Mouse (Mus musculus) liver, embryonic 11.5 days (tissue): Measurements from ENCODE around the gene Mbd4. TPM values are rescaled to one million over a fixed set of nuclear protein-coding genes. Genes with fewer than 3 reads are reported as not detected.
"Not testable (repeated sequence)": the region's sequence is repeated elsewhere in the genome, so short reads cannot be mapped to it uniquely, and the experiment has no call there.

ENCODE experiments used
- ATAC-seq: fragments of 200-750 bp; cut with Nextera tagmentation; replicated peaks from 2 replicates; pipeline ENCODE4 v1.8.0; 2017; ENCODE audit warnings: moderate number of reproducible peaks, mild to moderate bottlenecking, moderate TSS enrichment, moderate library complexity; ENCODE audit not compliant: low FRiP score
- DNase-seq: peaks from one replicate; pipeline ENCODE4 v3.0.0-alpha.2; 2017; ENCODE audit warnings: low spot score
- H3K27ac ChIP-seq: fragments of 300-500 bp; sonication (generic); 2 replicates; pipeline ENCODE4 v1.5.1; 2014; ENCODE audit warnings: mild to moderate bottlenecking, low read depth, low read length, control low read depth
- H3K27me3 ChIP-seq: fragments of 300-500 bp; sonication (generic); replicated peaks from 2 replicates; pipeline ENCODE4 v1.6.1; 2014; ENCODE audit warnings: low read length, mixed read lengths; ENCODE audit not compliant: control insufficient read depth, insufficient read depth
- H3K36me3 ChIP-seq: fragments of 300-500 bp; sonication (generic); 2 replicates; pipeline ENCODE4 v1.6.1; 2014; ENCODE audit warnings: mild to moderate bottlenecking, low read length, moderate library complexity, mixed read lengths; ENCODE audit not compliant: control insufficient read depth, insufficient read depth
- H3K4me1 ChIP-seq: fragments of 300-500 bp; sonication (generic); replicated peaks from 2 replicates; pipeline ENCODE4 v1.6.1; 2014; ENCODE audit warnings: low read length, mixed read lengths; ENCODE audit not compliant: control insufficient read depth, insufficient read depth
- H3K4me2 ChIP-seq: fragments of 300-500 bp; sonication (generic); 2 replicates; pipeline ENCODE4 v1.6.1; 2014; ENCODE audit warnings: mild to moderate bottlenecking, control low read depth, moderate library complexity
- H3K4me3 ChIP-seq: fragments of 300-500 bp; sonication (generic); 2 replicates; pipeline ENCODE4 v1.5.1; 2014; ENCODE audit warnings: low read depth, low read length, control low read depth
- H3K9ac ChIP-seq: fragments of 300-500 bp; sonication (generic); 2 replicates; pipeline ENCODE4 v1.6.1; 2014; ENCODE audit warnings: low read depth, low read length, control low read depth
- H3K9me3 ChIP-seq: fragments of 300-500 bp; sonication (generic); 2 replicates; pipeline ENCODE4 v1.6.1; 2016; ENCODE audit warnings: low read length, inconsistent platforms, mixed read lengths; ENCODE audit not compliant: control insufficient read depth
- WGBS: fragments of 180-500 bp; shearing (Covaris S2); extraction: QIAGEN DNeasy Blood & Tissue Kit; methylation state at CpG from one replicate; pipeline ENCODE4 v1.1.7; 2014; 5-methylcytosine and 5-hydroxymethylcytosine counted together
- polyA plus RNA-seq: library from polyadenylated mRNA; unstranded; fragments of >200 nt; fragmentation: Nextera tagmentation; extraction: Ambion mirVana; gene quantifications from 2 replicates; pipeline ENCODE4 v1.2.1, GENCODE M21; 2014

Mbd4 gene
- polyA plus RNA-seq, 1 experiment from 2014 or later: 20.7 TPM

DNA sequence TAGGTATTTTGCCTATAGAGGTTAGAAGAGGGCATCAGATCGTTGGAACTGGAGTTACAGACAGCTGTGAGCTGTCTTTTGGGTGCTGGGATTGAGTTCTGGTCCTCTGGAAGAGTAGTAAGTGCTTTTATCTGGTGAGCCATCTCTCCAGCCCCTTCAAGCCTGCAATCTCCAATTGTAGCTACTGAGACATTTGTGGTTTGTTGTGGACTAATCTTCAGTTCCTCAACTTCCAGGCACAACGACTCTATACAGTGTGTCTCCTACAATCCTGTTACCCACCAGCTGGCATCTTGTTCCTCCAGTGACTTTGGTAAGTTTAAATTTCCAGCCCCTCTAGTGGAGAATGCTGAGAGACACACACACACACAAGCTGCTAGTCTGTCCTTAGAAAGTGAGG is 24.1 kb upstream of the Mbd4 start:
- no peaks in the 10 kb centered on the region for H3K36me3 ChIP-seq
- DNase-seq (no peak), ATAC-seq (no peak)
- no peaks in the 10 kb centered on the region for H3K9me3 ChIP-seq
- H3K4me1 ChIP-seq: no peaks in the 10 kb centered on the region
- no peak overlapping the region for H3K4me3 ChIP-seq
- no peak overlapping the region for H3K27ac ChIP-seq
- 57% methylated on average over 2 of the region's 2 CpGs for WGBS
- no peak overlapping the region for H3K4me2 ChIP-seq
- no peak overlapping the region for H3K9ac ChIP-seq
- no peaks in the 10 kb centered on the region for H3K27me3 ChIP-seq

- H3K27me3 ChIP-seq, H3K9me3 ChIP-seq, H3K4me2 ChIP-seq, H3K27ac ChIP-seq, H3K4me1 ChIP-seq, DNase-seq, ATAC-seq, H3K36me3 ChIP-seq, H3K9ac ChIP-seq, H3K4me3 ChIP-seq: not testable (repeated sequence)
- WGBS: no CpG with 5 or more reads among the region's 3 CpGs
Observed at GRCm38 (mm10) chr6:115871318-115871717, 18.1 kb upstream of the Mbd4 start.

DNA sequence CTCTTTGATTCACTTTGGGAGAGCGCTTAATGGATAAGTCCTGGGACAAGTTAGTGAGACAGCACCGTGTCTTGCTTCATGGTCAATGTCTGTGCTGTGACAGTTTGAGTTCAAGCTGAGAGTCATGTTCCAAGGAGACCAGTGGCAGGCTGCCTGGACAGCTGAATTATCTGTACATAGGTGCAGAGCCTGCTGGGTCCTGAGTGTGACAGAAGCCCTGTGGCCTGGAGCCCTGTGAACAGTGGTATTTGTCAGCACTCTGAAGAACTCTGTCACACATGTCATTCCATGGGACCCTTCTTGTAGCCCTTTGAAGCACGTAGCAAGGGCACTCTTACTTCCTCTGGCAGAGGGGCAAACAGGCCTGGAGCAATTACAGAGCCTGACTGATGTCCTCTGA is 14.0 kb upstream of the Mbd4 start:
- not testable (repeated sequence) for DNase-seq, H3K4me2 ChIP-seq, ATAC-seq, H3K27ac ChIP-seq, H3K4me3 ChIP-seq, H3K27me3 ChIP-seq, H3K4me1 ChIP-seq, H3K36me3 ChIP-seq, H3K9ac ChIP-seq, H3K9me3 ChIP-seq
- no CpG with 5 or more reads among the region's 3 CpGs for WGBS

DNA sequence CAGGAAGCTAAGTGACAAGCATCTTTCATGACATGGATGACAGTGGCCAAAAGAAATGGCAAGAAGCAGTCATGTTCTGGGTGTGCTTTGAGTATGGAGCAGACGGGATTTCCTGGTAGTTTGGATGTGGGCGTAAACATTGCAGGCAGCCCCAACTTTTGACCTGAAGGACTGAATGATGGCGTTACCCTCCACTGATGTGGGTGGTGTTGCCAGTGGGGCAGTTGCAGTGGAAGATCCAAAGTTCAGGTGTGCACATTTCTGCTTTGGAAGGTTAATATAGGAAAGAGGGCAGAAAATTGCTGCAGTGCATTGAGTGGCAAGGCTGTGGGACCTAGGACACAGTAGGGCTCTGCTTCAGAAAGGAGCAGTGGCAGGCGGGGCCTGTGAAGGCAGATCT is 12.1 kb upstream of the Mbd4 start:
- no peak overlapping the region for H3K27ac ChIP-seq
- H3K27me3 ChIP-seq: no peaks in the 10 kb centered on the region
- H3K36me3 ChIP-seq: no peaks in the 10 kb centered on the region
- 88% methylated on average over 4 of the region's 4 CpGs for WGBS
- H3K9me3 ChIP-seq: no peaks in the 10 kb centered on the region
- 0 out of 2 replicates have a peak, but pooled peaks cover under 1% of the 10 kb centered on the region for H3K4me1 ChIP-seq
- no peak overlapping the region for H3K4me2 ChIP-seq
- H3K9ac ChIP-seq: no peak overlapping the region
- DNase-seq: no peak
- H3K4me3 ChIP-seq: no peak overlapping the region
- ATAC-seq: no peak

GRCm38 (mm10) chr6:115863340-115863841 is 10.2 kb upstream of the Mbd4 start:
- no peak overlapping the region for H3K27ac ChIP-seq
- no peaks in the 10 kb centered on the region for H3K27me3 ChIP-seq
- H3K9ac ChIP-seq: no peak overlapping the region
- H3K9me3 ChIP-seq: no peaks in the 10 kb centered on the region
- 65% methylated on average over 7 of the region's 7 CpGs for WGBS
- H3K4me2 ChIP-seq: no peak overlapping the region
- ATAC-seq (no peak), DNase-seq (no peak)
- 0 out of 2 replicates have a peak, but pooled peaks cover 6% of the 10 kb centered on the region for H3K4me1 ChIP-seq
- no peaks in the 10 kb centered on the region for H3K36me3 ChIP-seq
- H3K4me3 ChIP-seq: no peak overlapping the region

GRCm38 (mm10) chr6:115860027-115860556 is 6.9 kb upstream of the Mbd4 start:
- no peak overlapping the region for H3K4me3 ChIP-seq
- H3K27ac ChIP-seq: no peak overlapping the region
- WGBS: 58% methylated on average over 7 of the region's 7 CpGs
- 0 out of 2 replicates have a peak, but pooled peaks cover 6% of the 10 kb centered on the region for H3K4me1 ChIP-seq
- H3K9me3 ChIP-seq: no peaks in the 10 kb centered on the region
- no peaks in the 10 kb centered on the region for H3K36me3 ChIP-seq
- H3K4me2 ChIP-seq: no peak overlapping the region
- H3K9ac ChIP-seq: no peak overlapping the region
- H3K27me3 ChIP-seq: no peaks in the 10 kb centered on the region
- DNase-seq: no peak
- ATAC-seq: no peak

DNA sequence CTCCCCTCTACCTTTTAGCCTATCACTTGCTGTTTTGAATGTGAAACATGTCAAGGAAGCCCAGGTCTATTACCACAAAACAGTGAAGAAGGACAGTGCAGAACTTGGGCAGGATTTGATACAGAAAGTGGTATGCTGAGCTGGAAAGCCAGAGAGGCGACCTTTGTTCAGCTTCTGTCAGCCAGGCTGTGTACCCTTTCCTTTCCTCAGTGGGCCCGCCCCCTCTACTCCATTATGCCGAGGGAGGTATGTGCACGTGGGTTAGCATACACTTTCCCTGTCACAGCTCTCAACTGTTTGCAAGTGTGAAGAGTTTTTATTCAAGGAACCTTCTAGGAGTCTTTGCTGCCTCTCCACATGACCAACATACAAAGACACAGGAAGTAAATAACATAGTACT is 6.1 kb upstream of the Mbd4 start:
- Histone ChIP-seq H3K27me3 (no peaks in the 10 kb centered on the region), H3K9ac (no peak overlapping the region), H3K27ac (peak overlapping the region; percentile 22; the same call in 1 of the 2 replicates), H3K4me1 (0 out of 2 replicates have a peak, but pooled peaks cover 6% of the 10 kb centered on the region), H3K4me2 (peak overlapping the region; percentile 5; the same call in 1 of the 2 replicates), H3K9me3 (no peaks in the 10 kb centered on the region), H3K36me3 (no peaks in the 10 kb centered on the region), H3K4me3 (no peak overlapping the region)
- ATAC-seq: no peak
- DNase-seq: no peak
- 46% methylated on average over 4 of the region's 4 CpGs for WGBS

- no peaks in the 10 kb centered on the region for H3K27me3 ChIP-seq
- H3K4me3 ChIP-seq: no peak overlapping the region
- H3K27ac ChIP-seq: no peak overlapping the region
- no peak overlapping the region for H3K4me2 ChIP-seq
- H3K9ac ChIP-seq: no peak overlapping the region
- ATAC-seq: no peak
- 72% methylated on average over 4 of the region's 4 CpGs for whole genome bisulfite sequencing
- H3K4me1 ChIP-seq: peaks cover 14% of the 10 kb centered on the region
- H3K9me3 ChIP-seq: no peaks in the 10 kb centered on the region
- DNase-seq: no peak
- no peaks in the 10 kb centered on the region for H3K36me3 ChIP-seq
Observed at GRCm38 (mm10) chr6:115856361-115856745, 3.2 kb upstream of the Mbd4 start.

DNA sequence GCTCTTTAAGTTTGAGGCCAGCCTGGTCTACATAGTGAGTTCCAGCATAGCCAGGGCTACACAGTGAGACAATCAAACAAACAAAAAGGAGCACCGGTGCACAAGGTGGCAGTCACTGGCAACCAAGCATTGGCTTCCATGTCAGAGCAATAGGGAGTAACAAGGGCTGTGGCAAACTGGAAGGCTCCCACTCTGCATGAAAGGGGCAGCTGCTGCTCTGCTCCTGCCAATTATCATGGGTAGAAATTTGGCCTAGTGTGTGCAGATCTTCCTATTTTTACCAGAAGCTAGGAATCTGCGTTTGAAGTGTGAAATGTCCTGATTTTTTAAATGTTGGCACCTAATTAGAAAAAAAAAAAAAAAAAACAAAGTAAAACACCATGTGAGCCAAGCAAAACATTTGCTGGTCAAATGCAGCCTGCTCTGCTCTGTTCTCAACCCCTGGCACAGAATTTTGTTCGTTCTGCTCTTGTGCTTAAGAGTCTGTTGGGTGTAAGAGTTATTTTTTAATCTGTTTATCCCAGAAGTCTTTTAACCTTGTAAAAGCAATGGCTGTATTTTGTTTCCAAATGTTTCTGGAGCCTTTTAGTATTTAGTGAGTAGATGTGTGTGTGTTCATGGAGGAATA is 2.7 kb upstream of the Mbd4 start:
- H3K4me3 ChIP-seq: no peak overlapping the region
- no peak overlapping the region for H3K9ac ChIP-seq
- peaks cover 14% of the 10 kb centered on the region for H3K4me1 ChIP-seq
- H3K27me3 ChIP-seq: no peaks in the 10 kb centered on the region
- no peak overlapping the region for H3K27ac ChIP-seq
- DNase-seq (no peak), ATAC-seq (no peak)
- H3K9me3 ChIP-seq: no peaks in the 10 kb centered on the region
- H3K4me2 ChIP-seq: no peak overlapping the region
- WGBS: 79% methylated on average over 3 of the region's 3 CpGs
- no peaks in the 10 kb centered on the region for H3K36me3 ChIP-seq
